Mouse (Mus musculus) left cerebral cortex, postnatal 36 days (tissue): ENCODE measurements around the gene Tm7sf3. TPM values are rescaled to one million over a fixed set of nuclear protein-coding genes. Genes with fewer than 3 reads are reported as not detected.
"Not testable (repeated sequence)": the region's sequence is repeated elsewhere in the genome, so short reads cannot be mapped to it uniquely, and the experiment has no call there.

Experiments used
- DNase-seq, 2 experiments: peaks; one replicate each; pipeline ENCODE4 v3.0.0; 2021 to 2022; ENCODE audit warnings: low spot score in 2 of 2, mixed read lengths in 1 of 2
- intact Hi-C: fragments of 180-260 bp; cut with DNase I; formaldehyde crosslinking; loops from one replicate; pipeline ENCODE4 v1.15.1; 2025
- total RNA-seq, 2 experiments: library from RNA; stranded (reverse); gene quantifications; 2 replicates each; pipeline ENCODE4 v1.2.3; 2021

Gene Tm7sf3
- total RNA-seq, 2 experiments from 2014 or later = 27.2 to 31.5 TPM

- intact Hi-C loops, DNase-seq: not testable (repeated sequence)
These were observed 80.2 kb downstream of the Tm7sf3 start for GRCm38 (mm10) chr6:146562461-146562860.

Other genes with a start within 250 kb of the Tm7sf3 start
- gene Itpr2, start 140.6 kb downstream of the Tm7sf3 start, total RNA-seq = 10 to 100 TPM; 11.9 to 17.1 TPM
- gene Fgfr1op2, start 65.6 kb downstream of the Tm7sf3 start, total RNA-seq = 100 to 1,000 TPM in 1 of 2 experiments, 10 to 100 TPM in 1; 98.7 to 113 TPM
- gene Ints13, start 65.0 kb downstream of the Tm7sf3 start, total RNA-seq = 10 to 100 TPM; 26.8 to 43.6 TPM
- gene Med21, start 277 bp downstream of the Tm7sf3 start, total RNA-seq = 10 to 100 TPM; 39.1 to 43.6 TPM
- 10 to 100 TPM; 23.3 to 23.9 TPM for gene Stk38l, start 82.2 kb upstream of the Tm7sf3 start, total RNA-seq
- gene Arntl2, start 153.2 kb upstream of the Tm7sf3 start, total RNA-seq = 10 to 100 TPM in 1 of 2 experiments, 1 to 10 TPM in 1; 4.4 to 14.4 TPM
- gene Smco2, start 207.3 kb upstream of the Tm7sf3 start, total RNA-seq = not detected
- 10 to 100 TPM; 47.8 to 63.8 TPM for gene Ppfibp1, start 245.7 kb upstream of the Tm7sf3 start, total RNA-seq